Mouse (Mus musculus) adrenal gland, postnatal 10 days (tissue): ENCODE measurements at regions not wholly inside any gene's neighbourhood (a gene's known extent, or its start where the extent isn't known, plus 50 kb on each side); places are given as distances from the start of the nearest gene placed in this dataset.

Experiments
- DNase-seq: peaks from one replicate; pipeline ENCODE4 v3.0.0; 2021; ENCODE audit warnings: mixed read lengths

- DNase-seq: no peak
Observed at GRCm38 (mm10) chr12:69101965-69102364, 57.0 kb downstream of the Rps29 start.

DNA sequence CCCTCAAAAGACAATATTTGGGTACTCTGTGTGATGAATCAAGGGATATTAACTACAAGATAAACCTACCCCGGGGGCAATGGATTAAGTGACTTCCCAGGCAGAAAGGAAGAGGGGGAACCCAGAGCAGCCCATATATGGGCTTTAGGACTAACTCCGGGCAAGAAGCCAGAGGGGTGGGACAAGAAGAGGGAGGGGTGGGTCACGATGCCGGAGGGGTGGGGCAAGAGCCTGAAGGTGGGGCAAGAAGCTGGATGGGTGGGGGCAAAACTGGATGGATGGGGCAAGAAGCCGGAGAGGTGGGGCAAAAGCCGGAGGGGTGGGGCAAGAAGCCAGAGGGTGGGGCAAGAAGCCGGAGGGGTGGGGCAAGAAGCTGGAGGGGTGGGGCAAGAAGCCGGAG is 64.1 kb downstream of the Rps29 start:
- no peak for DNase-seq

GRCm38 (mm10) chr12:69093073-69093797 is 65.8 kb downstream of the Rps29 start:
- no peak for DNase-seq

- DNase-seq: peak; percentile 43
Observed at GRCm38 (mm10) chr12:69087928-69088609, 70.9 kb downstream of the Rps29 start.

GRCm38 (mm10) chr12:69085522-69086179 is 73.3 kb downstream of the Rps29 start:
- no peak for DNase-seq

- no peak for DNase-seq
Observed at GRCm38 (mm10) chr12:69084656-69085055, 74.3 kb downstream of the Rps29 start.

- no peak for DNase-seq
Observed at GRCm38 (mm10) chr12:69082051-69082450, 76.9 kb downstream of the Rps29 start.

DNA sequence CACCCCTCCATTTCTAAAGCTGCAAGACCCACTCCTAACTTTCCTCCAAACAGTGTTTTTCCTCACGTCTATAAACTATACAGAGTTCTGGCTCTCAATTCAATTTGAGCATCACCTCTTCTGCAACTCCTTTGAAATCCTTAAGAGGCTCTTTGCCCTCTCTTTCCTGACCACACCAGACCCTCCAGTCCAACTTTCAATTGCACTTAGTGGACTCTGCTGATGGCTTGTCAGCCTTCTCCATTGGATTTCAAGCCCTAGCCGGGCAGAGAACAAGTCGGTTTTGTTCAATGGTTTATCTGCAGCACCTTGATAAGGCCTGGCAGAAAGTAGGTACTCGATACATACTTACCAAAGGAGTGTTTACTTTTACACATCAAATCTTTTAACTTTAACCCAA is 119.4 kb downstream of the Rps29 start:
- no peak for DNase-seq

GRCm38 (mm10) chr12:69023594-69023993 is 135.4 kb downstream of the Rps29 start:
- peak; percentile 3 for DNase-seq

- no peak for DNase-seq
Observed at GRCm38 (mm10) chr12:69016705-69017306, 142.2 kb downstream of the Rps29 start.

GRCm38 (mm10) chr12:69005141-69005540 is 153.8 kb downstream of the Rps29 start:
- no peak for DNase-seq

- no peak for DNase-seq
Observed at GRCm38 (mm10) chr12:69002106-69002505, 156.9 kb downstream of the Rps29 start.

DNA sequence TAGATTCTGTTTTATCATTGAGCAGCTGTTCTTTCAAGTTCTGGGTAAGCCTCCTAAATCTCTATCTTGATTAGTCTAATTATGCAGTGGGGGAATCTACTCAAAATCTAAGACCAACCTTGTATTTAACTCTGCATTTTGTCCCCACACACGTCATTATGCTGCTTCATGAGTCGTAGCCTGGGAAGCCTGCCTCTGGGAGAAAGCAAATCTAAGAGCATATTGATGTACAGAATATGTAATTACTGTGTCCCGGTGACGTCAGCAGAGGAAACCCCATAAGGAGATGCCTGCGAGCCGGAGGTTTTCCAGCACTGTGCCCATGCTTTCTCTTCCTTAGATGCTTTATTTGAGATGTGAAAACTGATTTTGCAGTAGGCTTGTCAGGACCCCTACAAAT is 161.7 kb downstream of the Rps29 start:
- DNase-seq: no peak

DNA sequence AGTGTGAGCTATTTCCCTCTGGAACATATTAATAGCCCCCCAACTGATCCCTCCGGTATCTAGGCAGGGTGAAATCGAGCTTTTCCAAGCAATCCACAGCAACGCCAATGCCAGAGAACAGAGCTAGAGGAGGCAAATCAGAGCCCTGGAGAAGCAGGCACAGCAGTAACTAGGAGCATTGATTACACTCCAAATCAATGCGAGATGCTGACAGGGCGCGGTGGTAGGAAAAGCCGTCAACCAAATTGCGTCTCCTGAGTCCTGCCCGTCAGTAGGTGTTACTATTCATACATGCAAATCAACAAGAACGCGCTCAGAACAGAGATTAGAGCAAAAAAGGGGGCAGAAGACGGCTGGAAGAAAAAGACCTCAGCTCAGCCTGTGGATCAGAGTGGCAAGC is 162.2 kb downstream of the Rps29 start:
- DNase-seq: no peak

DNA sequence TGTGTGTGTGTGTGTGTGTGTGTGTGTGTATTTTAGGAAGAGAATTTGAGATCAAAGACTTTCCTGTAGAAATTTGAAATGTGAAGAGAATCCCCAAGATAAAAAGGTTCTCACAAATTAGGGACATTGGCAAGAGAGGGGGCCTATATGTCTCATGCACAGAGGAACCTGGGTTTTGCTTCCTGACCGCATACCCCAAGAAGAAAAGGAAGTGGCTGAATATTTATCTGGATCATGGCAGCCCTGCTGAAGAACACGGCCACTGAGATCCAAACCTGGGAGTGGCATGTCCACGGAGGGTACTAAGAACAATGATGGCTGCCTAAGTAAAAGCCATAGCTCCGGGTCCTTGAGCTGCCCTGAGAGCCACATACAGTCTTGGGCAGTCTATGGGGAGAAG is 178.3 kb downstream of the Rps29 start:
- DNase-seq: no peak

DNA sequence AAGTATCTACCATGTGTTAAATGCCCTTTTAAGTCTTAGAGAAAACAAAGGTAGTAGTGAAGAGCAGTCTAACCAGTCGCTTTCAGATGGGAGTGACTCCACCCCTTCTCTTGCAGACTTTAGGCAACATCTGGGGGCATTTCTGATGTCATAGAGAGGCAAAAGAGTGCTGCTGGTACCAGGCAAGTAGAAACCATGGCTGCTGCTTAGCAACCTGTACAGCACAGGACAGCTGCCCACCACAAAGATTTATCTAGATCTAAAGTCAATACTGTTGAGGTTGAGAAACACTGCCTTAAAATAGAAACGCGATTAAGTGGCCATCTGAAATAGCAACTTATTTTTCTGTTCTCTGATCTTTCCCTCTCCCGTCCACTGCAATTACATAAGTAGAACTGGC is 178.8 kb downstream of the Rps29 start:
- no peak for DNase-seq

- DNase-seq: no peak
Observed at GRCm38 (mm10) chr12:68979232-68979631, 179.8 kb downstream of the Rps29 start.

- DNase-seq: no peak
Observed at GRCm38 (mm10) chr12:68977276-68977675, 181.7 kb downstream of the Rps29 start.

DNA sequence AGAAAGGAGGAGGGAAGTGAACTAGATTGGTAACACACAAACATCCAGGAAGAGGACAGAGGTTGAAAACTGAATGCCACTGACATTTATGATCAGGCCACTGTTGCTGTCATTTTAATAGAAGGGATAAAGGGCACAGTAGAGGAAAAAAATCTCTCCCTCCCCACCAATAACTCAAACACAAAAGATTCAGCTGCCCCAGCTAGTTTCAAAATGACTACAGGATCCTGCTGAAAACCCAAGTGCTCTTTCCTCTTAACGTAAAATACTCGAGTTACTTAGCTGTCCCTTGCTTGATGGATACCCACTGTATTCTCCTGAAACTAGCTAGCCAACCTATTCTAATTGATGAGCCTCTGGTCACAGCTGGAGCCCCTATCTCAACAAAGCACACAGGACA is 211.7 kb downstream of the Rps29 start:
- DNase-seq: no peak

DNA sequence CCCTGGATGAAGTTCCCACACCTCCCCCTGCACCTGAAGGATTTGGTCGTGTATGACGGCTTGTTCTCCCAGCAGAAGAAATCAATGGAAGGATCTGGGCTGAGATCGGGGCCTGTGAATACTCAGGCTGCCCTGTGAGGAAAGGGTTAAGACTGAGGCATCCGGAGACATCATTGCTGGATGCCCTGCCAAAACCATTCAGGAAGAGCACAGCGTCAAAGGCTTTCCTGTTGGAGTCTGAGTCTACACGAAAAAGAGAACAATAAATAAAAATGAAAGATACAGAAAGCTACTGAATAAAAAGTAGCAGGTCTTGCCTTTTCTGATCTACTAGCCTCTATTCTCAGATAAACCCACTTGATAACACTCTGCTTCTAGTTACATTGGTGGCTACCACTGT is 248.4 kb downstream of the Rps29 start:
- DNase-seq: no peak

DNA sequence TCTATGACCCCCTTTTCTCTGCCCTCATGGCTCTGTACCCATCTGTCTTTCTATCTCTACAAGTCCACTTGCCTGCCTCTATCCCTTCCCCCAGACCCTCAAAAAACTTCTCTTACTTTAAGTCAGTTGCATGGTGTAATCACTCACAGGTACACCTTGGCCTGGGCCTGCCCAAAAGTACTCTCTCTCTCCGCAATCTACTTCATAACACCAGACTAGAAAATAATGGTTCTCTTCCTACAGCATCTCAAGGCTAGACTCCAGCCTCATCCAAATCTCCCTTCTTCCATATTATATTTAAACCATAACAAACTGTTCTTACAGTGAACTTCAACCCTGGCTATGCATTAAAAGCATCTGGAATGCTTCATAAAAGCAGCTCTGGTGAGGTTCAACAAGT is 254.2 kb downstream of the Rps29 start:
- DNase-seq: no peak

GRCm38 (mm10) chr12:68889141-68889540 is 269.8 kb downstream of the Rps29 start:
- DNase-seq: no peak

DNA sequence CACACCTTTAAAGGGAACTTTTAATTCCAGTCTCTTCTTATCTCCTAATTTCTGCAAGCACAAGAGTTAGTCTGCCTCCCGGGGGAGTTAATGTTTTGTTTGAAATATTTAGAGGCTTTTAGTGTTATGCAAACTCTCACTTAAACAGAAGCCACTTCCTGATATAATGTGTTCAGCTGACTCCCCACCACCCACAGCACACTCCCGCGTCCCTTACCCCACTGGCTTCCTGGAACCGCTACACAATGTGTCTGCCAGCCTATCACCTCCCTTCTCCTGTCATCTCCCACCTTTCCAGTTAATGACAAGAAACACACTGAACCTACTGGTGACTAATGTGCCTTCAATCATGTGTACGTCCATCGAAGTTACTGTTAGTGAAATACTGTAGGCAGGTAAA is 276.5 kb downstream of the Rps29 start:
- no peak for DNase-seq
